Mouse (Mus musculus) lung, embryonic 14.5 days (tissue): ENCODE results near the gene Atp11a. TPM values are rescaled to one million over a fixed set of nuclear protein-coding genes. Genes with fewer than 3 reads are reported as not detected.

Experiments used
- ATAC-seq: fragments of 200-750 bp; cut with Nextera tagmentation; 2 replicates; pipeline ENCODE4 v1.8.0; 2017; ENCODE audit warnings: mild to moderate bottlenecking, moderate TSS enrichment, moderate library complexity; ENCODE audit not compliant: insufficient read depth
- DNase-seq: peaks from one replicate; pipeline ENCODE4 v3.0.0-alpha.2; 2015
- H3K27ac ChIP-seq: fragments of 300-500 bp; sonication (generic); 2 replicates; pipeline ENCODE4 v1.5.1; 2014; ENCODE audit warnings: low read depth, mild to moderate bottlenecking, moderate library complexity
- H3K27me3 ChIP-seq: fragments of 300-500 bp; sonication (generic); 2 replicates; pipeline ENCODE4 v1.6.1; 2014; ENCODE audit warnings: low read length, control low read depth; ENCODE audit not compliant: insufficient read depth
- H3K36me3 ChIP-seq: fragments of 300-500 bp; sonication (generic); 2 replicates; pipeline ENCODE4 v1.6.1; 2014; ENCODE audit warnings: control low read depth; ENCODE audit not compliant: insufficient read depth
- H3K4me1 ChIP-seq: fragments of 300-500 bp; sonication (generic); 2 replicates; pipeline ENCODE4 v1.6.1; 2014; ENCODE audit warnings: antibody characterized with exemption, control low read depth; ENCODE audit not compliant: insufficient read depth
- H3K4me2 ChIP-seq: fragments of 300-500 bp; sonication (generic); 2 replicates; pipeline ENCODE4 v1.6.1; 2014; ENCODE audit warnings: mild to moderate bottlenecking
- H3K4me3 ChIP-seq: fragments of 300-500 bp; sonication (generic); 2 replicates; pipeline ENCODE4 v1.5.1; 2014; ENCODE audit warnings: low read depth, low read length
- H3K9ac ChIP-seq: fragments of 300-500 bp; sonication (generic); 2 replicates; pipeline ENCODE4 v1.6.1; 2014
- H3K9me3 ChIP-seq: fragments of 300-500 bp; sonication (generic); 2 replicates; pipeline ENCODE4 v1.6.1; 2016; ENCODE audit warnings: low read depth, low read length, control low read depth
- CTCF ChIP-seq: IDR thresholded peaks from 2 replicates; pipeline ENCODE4 v1.5.1; 2016; ENCODE audit warnings: antibody characterized with exemption, low read depth
- WGBS: fragments of 180-500 bp; shearing (Covaris S2); extraction: QIAGEN DNeasy Blood & Tissue Kit; methylation state at CpG from one replicate; pipeline ENCODE4 v1.1.7; 2014; 5-methylcytosine and 5-hydroxymethylcytosine counted together
- polyA plus RNA-seq: library from polyadenylated mRNA; unstranded; fragments of >200 nt; fragmentation: Nextera tagmentation; extraction: Ambion mirVana; gene quantifications from 2 replicates; pipeline ENCODE4 v1.2.1, GENCODE M21; 2014

Atp11a gene
- 23.2 and 26.7 TPM in 2 replicates for polyA plus RNA-seq

DNA sequence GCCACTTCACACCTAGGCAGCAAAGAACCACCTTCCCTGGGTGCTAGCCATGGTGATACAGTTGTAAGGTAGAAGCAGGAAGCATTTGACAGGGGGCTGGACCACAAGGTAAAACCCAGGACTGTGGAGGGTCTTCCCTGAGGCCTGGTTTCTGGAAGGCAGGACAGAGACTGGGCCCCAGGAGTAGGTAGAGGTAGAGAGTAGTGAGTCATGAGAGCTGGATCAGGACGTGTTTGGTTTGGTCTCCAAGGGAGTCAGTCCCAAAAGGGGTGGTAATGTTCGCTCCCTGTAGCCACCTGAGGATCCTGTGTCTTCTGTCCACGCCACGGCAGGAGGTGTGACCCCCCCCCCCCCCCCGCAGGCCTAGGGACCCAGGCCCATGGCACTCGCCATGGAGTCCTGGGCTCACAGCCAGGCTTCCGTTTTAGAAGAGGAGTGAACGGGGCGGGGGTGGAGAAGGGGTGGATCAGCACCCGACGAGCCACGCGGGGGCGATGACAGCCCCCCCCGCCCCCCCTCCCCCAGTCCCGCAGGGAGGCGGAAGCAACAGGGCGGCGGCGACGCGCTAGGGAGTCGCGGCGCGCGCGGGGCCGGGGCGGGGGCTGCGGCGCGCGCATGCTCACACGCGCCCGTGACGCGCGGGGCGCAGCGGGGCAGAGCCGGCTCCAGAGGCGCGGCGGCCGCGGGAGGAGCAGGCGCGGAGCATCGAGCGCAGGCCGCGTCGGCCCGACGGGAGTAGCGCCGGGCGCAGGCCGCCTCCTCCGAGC lies at the start of gene Atp11a:
Atp11a (plus strand) TSS at position 624 of the 767 bp plus-strand sequence.
- WGBS: under 1% methylated on average over 41 of the region's 62 CpGs
- H3K4me2 ChIP-seq: peak within 1 kb of the TSS; percentile 89
- ATAC-seq: peak; percentile 82

DNA sequence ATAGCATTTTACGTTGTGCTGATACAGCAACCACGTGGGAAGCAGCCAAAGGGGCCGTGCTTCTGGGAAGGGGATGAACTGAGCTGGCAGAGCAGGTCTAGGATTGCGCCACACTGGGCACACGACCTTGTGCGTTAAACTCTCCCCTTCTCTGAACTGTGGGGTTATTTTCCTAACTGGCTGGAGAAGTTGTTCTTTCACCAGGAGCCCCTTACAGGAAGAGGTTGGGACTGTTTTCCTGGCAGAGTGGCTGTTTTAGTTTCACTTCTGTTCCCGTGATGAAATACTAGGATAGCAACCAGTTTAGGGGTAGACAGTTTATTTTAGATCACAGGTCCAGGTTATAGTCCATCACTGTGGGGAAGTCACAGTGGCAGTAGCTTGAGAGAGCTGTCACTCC lies 45.2 kb upstream of the Atp11a start:
- Histone ChIP-seq H3K4me1 (no peaks in the 10 kb centered on the region), H3K9me3 (no peaks in the 10 kb centered on the region), H3K27me3 (no peaks in the 10 kb centered on the region), H3K36me3 (no peaks in the 10 kb centered on the region), H3K4me3 (no peak overlapping the region), H3K4me2 (no peak overlapping the region), H3K9ac (no peak overlapping the region), H3K27ac (no peak overlapping the region)
- ATAC-seq: no peak
- WGBS: 74% methylated on average over 7 of the region's 7 CpGs
- no peak for DNase-seq
- no peak for TF ChIP-seq CTCF

More for the DNA sequence above, at the start of gene Atp11a:
- H3K27ac ChIP-seq: peak within 1 kb of the TSS; percentile 76
- no peaks in the 10 kb centered on the region for H3K36me3 ChIP-seq
- H3K9me3 ChIP-seq: no peaks in the 10 kb centered on the region
- TF ChIP-seq CTCF: no peak
- DNase-seq: peak; percentile 86
- H3K4me1 ChIP-seq: no peaks in the 10 kb centered on the region
- H3K4me3 ChIP-seq: peak within 1 kb of the TSS; percentile 58
- peak within 1 kb of the TSS; percentile 91 for H3K9ac ChIP-seq
- H3K27me3 ChIP-seq: no peaks in the 10 kb centered on the region

DNA sequence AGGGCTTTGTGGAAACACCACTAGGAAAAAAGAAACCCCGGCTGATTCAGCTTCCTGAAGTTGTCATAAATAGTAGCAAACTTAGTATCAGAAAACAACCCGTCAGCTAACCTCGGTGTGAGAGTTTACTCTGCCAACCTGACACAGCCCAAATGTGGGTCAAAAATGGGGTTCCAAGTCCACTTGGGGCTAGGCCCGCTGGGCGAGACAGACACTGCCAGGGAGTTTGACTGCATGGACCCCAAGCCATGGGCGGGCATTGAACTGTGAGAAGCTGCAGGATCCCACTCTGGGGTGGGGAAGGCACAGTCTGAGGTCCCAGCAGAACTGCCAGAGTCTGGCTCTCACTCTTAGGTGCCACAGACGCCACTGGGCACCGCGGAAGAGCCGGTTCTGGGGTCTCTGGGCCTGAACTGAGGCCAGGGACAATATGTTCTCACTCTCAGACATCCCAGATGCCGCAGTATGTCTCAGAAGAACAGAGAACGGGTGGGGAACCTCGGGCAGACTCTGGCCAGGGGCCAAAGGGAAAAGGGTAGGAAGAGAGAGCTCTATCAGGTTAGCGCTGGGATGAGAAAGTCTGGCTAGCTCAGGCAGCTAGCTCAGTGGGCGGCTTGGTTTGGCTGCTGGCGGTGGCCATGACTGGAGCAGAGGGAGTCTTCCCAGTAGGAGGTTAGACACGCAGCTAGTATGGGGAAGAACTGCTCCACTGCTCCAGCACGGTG lies 40.8 kb upstream of the Atp11a start:
- TF ChIP-seq CTCF: no peak
- H3K9me3 ChIP-seq: no peaks in the 10 kb centered on the region
- no peak overlapping the region for H3K9ac ChIP-seq
- H3K4me3 ChIP-seq: no peak overlapping the region
- WGBS: 71% methylated on average over 18 of the region's 18 CpGs
- H3K27ac ChIP-seq: no peak overlapping the region
- H3K27me3 ChIP-seq: no peaks in the 10 kb centered on the region
- H3K36me3 ChIP-seq: no peaks in the 10 kb centered on the region
- DNase-seq (no peak), ATAC-seq (no peak)
- no peaks in the 10 kb centered on the region for H3K4me1 ChIP-seq
- no peak overlapping the region for H3K4me2 ChIP-seq

DNA sequence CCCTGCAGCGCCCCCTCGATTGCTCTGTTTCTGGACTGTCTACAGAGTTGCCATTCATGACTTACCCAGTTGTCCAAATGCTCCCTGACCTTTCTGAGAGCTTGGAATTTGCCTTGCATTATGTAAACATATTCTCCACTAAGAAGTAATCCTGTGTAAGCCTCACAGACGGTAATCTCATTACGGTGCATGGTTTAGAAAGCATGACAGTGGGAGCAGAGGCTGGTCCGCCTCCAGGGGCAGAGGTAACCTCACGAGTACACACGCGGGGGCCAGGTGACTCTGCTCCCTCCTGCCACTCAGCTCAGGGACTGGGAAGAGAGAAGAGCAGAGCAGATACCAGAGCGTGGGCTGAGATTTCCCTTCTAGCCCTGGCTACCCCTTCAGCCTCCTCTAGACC lies 37.7 kb upstream of the Atp11a start:
- H3K27me3 ChIP-seq: no peaks in the 10 kb centered on the region
- H3K4me2 ChIP-seq: no peak overlapping the region
- no peaks in the 10 kb centered on the region for H3K36me3 ChIP-seq
- DNase-seq (no peak), ATAC-seq (no peak)
- H3K4me3 ChIP-seq: no peak overlapping the region
- no peak for TF ChIP-seq CTCF
- no peak overlapping the region for H3K9ac ChIP-seq
- no peaks in the 10 kb centered on the region for H3K9me3 ChIP-seq
- no peak overlapping the region for H3K27ac ChIP-seq
- no peaks in the 10 kb centered on the region for H3K4me1 ChIP-seq
- WGBS: 42% methylated on average over 9 of the region's 9 CpGs

DNA sequence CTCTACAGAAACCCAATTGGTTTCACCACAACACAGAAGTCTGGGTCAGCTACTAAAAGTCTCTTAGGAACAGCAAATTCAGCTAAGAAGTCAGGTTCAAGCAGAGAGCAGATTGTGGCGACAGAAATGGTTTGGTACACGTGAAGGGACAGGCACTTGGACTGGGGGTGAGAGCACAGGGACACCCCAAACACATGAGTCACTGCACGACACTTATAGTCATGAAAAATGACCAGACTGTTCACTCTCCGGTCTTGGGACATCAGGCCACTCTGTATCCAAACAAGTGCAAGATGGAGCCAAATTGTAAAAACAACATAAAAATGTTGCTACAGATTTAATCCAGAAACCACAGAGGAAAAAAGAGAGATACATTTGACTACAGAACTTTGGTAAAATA lies 28.2 kb upstream of the Atp11a start:
- Histone ChIP-seq H3K9ac (no peak overlapping the region), H3K4me2 (no peak overlapping the region), H3K36me3 (no peaks in the 10 kb centered on the region), H3K27ac (no peak overlapping the region), H3K9me3 (no peaks in the 10 kb centered on the region), H3K4me1 (no peaks in the 10 kb centered on the region), H3K27me3 (no peaks in the 10 kb centered on the region), H3K4me3 (no peak overlapping the region)
- ATAC-seq (no peak), DNase-seq (no peak)
- WGBS: 64% methylated on average over 4 of the region's 4 CpGs
- no peak for TF ChIP-seq CTCF

DNA sequence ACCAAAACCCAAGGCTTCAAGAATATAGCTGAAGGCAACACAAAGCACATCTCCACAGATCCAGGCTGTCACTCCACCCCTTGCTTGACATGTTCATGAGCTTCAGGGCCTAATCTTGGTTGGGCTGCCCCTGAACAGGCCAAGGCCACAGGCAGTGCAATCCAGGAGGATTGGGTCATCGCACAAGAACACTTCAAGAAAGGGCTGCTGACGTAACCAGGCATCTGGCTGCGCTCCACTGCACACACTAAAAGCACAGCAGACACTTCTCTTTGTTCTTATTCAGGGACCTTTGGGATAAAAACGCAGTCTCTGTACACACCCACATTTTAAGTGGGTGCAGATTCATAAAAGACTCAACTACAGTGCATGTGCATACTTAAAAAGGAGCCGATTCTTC lies 26.0 kb upstream of the Atp11a start:
- Histone ChIP-seq H3K9me3 (no peaks in the 10 kb centered on the region), H3K36me3 (no peaks in the 10 kb centered on the region), H3K27ac (0 out of 2 replicates have a peak overlapping the region, but pooled peaks have one; percentile 33), H3K27me3 (no peaks in the 10 kb centered on the region), H3K4me2 (no peak overlapping the region), H3K4me3 (no peak overlapping the region), H3K9ac (no peak overlapping the region), H3K4me1 (no peaks in the 10 kb centered on the region)
- ATAC-seq (peak; percentile 75), DNase-seq (peak; percentile 69)
- TF ChIP-seq CTCF: no peak
- 53% methylated on average over 5 of the region's 5 CpGs for WGBS

DNA sequence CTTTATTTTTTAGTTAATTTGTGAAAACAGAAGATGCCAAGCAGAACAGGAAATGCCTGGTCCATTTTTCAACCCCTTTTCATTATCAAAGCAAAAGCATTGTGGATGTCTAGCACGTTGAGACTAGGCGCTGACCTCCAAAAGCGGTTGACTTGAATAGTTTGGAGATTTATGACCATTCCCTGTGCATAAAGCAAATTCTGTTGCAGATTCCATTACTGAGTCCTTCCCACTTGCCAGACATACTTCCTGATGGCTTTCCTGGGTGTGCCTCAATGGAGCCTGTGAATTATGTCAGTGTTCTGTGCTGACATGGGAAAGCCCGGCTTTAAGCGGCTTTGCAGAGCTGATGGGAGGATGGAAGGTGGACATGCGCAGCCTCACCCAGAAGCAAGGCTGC lies 24.4 kb upstream of the Atp11a start:
- Histone ChIP-seq H3K4me1 (no peaks in the 10 kb centered on the region), H3K27ac (no peak overlapping the region), H3K27me3 (no peaks in the 10 kb centered on the region), H3K9ac (no peak overlapping the region), H3K4me2 (no peak overlapping the region), H3K36me3 (no peaks in the 10 kb centered on the region), H3K9me3 (no peaks in the 10 kb centered on the region), H3K4me3 (no peak overlapping the region)
- no peak for TF ChIP-seq CTCF
- ATAC-seq (no peak), DNase-seq (no peak)
- WGBS: 75% methylated on average over 6 of the region's 6 CpGs
